Comparison of ENCODE assay signal across 9 mouse cellular contexts in the genomic region with DNA sequence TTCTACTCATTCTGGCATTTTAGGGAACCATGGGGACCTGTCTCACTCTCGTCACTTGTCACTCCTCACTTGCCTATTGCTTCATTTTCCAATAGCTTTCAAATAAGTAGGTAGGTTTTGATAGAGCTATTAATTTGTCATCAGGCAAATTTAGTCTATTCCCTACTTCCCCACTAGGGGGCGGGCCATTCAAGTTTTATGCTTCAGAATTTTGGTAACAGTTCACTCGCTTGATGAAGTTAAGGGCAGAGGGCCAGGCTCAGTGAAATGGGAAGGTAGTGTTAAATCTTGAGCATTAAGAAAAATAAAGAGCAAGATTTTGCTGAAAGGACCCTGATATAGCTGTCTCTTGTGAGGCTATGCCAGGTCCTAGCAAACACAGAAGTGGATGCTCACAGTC.
DNase-seq lines count a peak whose midpoint lies in the region; ATAC-seq and TF ChIP-seq lines count a peak whose summit lies in the region.
"Had no signal": no experiment of that assay in that cellular context is flagged by ENCODE, and none has a peak within 500 bp of the region (broad histone marks: within the 10 kb centered on the region; RNA-seq: fewer than 3 reads in every experiment).

No protein-coding gene starts in this region.

- DNase-seq in hindbrain, embryonic 10.5 days (ENCODE audit: low spot score): peak; percentile 37
- DNase-seq in brain, embryonic 18.5 days (ENCODE audit: low read depth, low spot score): peak; percentile 20
- peak; percentile 8 for DNase-seq in fibroblast of lung, adult 2 months (ENCODE audit: low read depth)
- peak; percentile 43 to 76 for DNase-seq in kidney, postnatal 36 days
- peak; percentile 35 for DNase-seq in liver, postnatal 0 days
- DNase-seq in MN1 (ENCODE audit: low spot score): no peak

- H3K9ac ChIP-seq in hindbrain, embryonic 16.5 days (ENCODE audit: low read depth, low read length): no peak overlapping the region
- H3K9ac ChIP-seq in liver, postnatal 0 days (replicated peaks): no peak overlapping the region
- H3K9ac ChIP-seq: lung, embryonic 15.5 days had no signal

- TF ChIP-seq EP300 in liver, postnatal 0 days (IDR thresholded peaks at IDR 0.05; ENCODE audit: low read depth): no peak

- 25% methylated on average over 3 of the region's 3 CpGs for WGBS in hindbrain, embryonic 10.5 days
- 22% methylated on average over 3 of the region's 3 CpGs for WGBS in hindbrain, embryonic 16.5 days
- 15% methylated on average over 3 of the region's 3 CpGs for WGBS in liver, postnatal 0 days (ENCODE audit: insufficient replicate concordance)

- no peak overlapping the region for H3K4me2 ChIP-seq in hindbrain, embryonic 16.5 days (ENCODE audit: low read length)
- H3K4me2 ChIP-seq in liver, postnatal 0 days (ENCODE audit: low read depth, low read length): no peak overlapping the region
- H3K4me2 ChIP-seq: lung, embryonic 15.5 days had no signal

- ATAC-seq in hindbrain, embryonic 16.5 days: no peak
- no peak for ATAC-seq in liver, postnatal 0 days

- H3K4me1 ChIP-seq in hindbrain, embryonic 10.5 days (replicated peaks): no peaks in the 10 kb centered on the region
- H3K4me1 ChIP-seq in hindbrain, embryonic 16.5 days (ENCODE audit: control insufficient read depth, insufficient read depth, low read depth, low read length): no peaks in the 10 kb centered on the region
- no peaks in the 10 kb centered on the region for H3K4me1 ChIP-seq in E14TG2a.4 (replicated peaks; ENCODE audit: low read depth, low read length)
- no peaks in the 10 kb centered on the region for H3K4me1 ChIP-seq in liver, postnatal 0 days (ENCODE audit: insufficient read depth)
- H3K4me1 ChIP-seq: lung, embryonic 15.5 days had no signal

- no peak overlapping the region for H3K27ac ChIP-seq in hindbrain, embryonic 10.5 days
- H3K27ac ChIP-seq in hindbrain, embryonic 16.5 days (ENCODE audit: low read depth, low read length): no peak overlapping the region
- H3K27ac ChIP-seq in liver, postnatal 0 days (ENCODE audit: low read depth): no peak overlapping the region
- H3K27ac ChIP-seq: lung, embryonic 15.5 days had no signal

- H3K9me3 ChIP-seq in hindbrain, embryonic 10.5 days: no peaks in the 10 kb centered on the region
- H3K9me3 ChIP-seq in hindbrain, embryonic 16.5 days (ENCODE audit: control insufficient read depth, low read length): no peaks in the 10 kb centered on the region
- no peaks in the 10 kb centered on the region for H3K9me3 ChIP-seq in E14TG2a.4 (ENCODE audit: low read length)
- no peaks in the 10 kb centered on the region for H3K9me3 ChIP-seq in liver, postnatal 0 days (ENCODE audit: low read length)
- H3K9me3 ChIP-seq: lung, embryonic 15.5 days had no signal

- TF ChIP-seq CTCF in E14TG2a.4 (conservative IDR thresholded peaks at IDR 0.05; ENCODE audit: low read length): peak; percentile 90
- TF ChIP-seq CTCF in liver, postnatal 0 days (IDR thresholded peaks at IDR 0.05; ENCODE audit: low read depth): peak; percentile 67

- no peaks in the 10 kb centered on the region for H3K27me3 ChIP-seq in hindbrain, embryonic 10.5 days (ENCODE audit: insufficient read depth, poor library complexity, severe bottlenecking)
- no peaks in the 10 kb centered on the region for H3K27me3 ChIP-seq in hindbrain, embryonic 16.5 days (replicated peaks; ENCODE audit: control insufficient read depth, insufficient read depth, low read length)
- no peaks in the 10 kb centered on the region for H3K27me3 ChIP-seq in E14TG2a.4 (ENCODE audit: insufficient read depth, low read length)
- no peaks in the 10 kb centered on the region for H3K27me3 ChIP-seq in liver, postnatal 0 days (ENCODE audit: insufficient read depth, low read length)
- H3K27me3 ChIP-seq: lung, embryonic 15.5 days had no signal

- no peaks in the 10 kb centered on the region for H3K36me3 ChIP-seq in hindbrain, embryonic 10.5 days
- H3K36me3 ChIP-seq in hindbrain, embryonic 16.5 days (ENCODE audit: control insufficient read depth, insufficient read depth, low read length): no peaks in the 10 kb centered on the region
- no peaks in the 10 kb centered on the region for H3K36me3 ChIP-seq in E14TG2a.4 (ENCODE audit: insufficient read depth, low read length)
- no peaks in the 10 kb centered on the region for H3K36me3 ChIP-seq in liver, postnatal 0 days (replicated peaks; ENCODE audit: insufficient read depth, low read length)
- H3K36me3 ChIP-seq: lung, embryonic 15.5 days had no signal

- no peak overlapping the region for H3K4me3 ChIP-seq in hindbrain, embryonic 10.5 days
- no peak overlapping the region for H3K4me3 ChIP-seq in hindbrain, embryonic 16.5 days (ENCODE audit: low read length)
- no peak overlapping the region for H3K4me3 ChIP-seq in E14TG2a.4 (replicated peaks; ENCODE audit: low read length)
- H3K4me3 ChIP-seq in liver, postnatal 0 days (ENCODE audit: low read depth, low read length): no peak overlapping the region
- H3K4me3 ChIP-seq: lung, embryonic 15.5 days had no signal
